Mouse (Mus musculus) ES-E14 (cell line): Measurements from ENCODE around the gene Lrp6. TPM values are rescaled to one million over a fixed set of nuclear protein-coding genes. Genes with fewer than 3 reads are reported as not detected.

Source experiments
- DNase-seq: peaks from one replicate; pipeline ENCODE4 v3.0.0-alpha.2; 2013; ENCODE audit warnings: low read depth, low spot score
- H3K27ac ChIP-seq: 2 replicates; pipeline ENCODE4 v1.5.1; 2012; ENCODE audit warnings: low read depth, mild to moderate bottlenecking, low read length, moderate library complexity, mixed read lengths; ENCODE audit not compliant: poor library complexity, insufficient read depth, severe bottlenecking
- H3K36me3 ChIP-seq: 2 replicates; pipeline ENCODE4 v1.6.1; 2012; ENCODE audit warnings: mild to moderate bottlenecking, low read length, moderate library complexity, mixed read lengths; ENCODE audit not compliant: control insufficient read depth, poor library complexity, insufficient read depth, severe bottlenecking
- H3K4me1 ChIP-seq, 2 experiments: fragments of 150-350 bp in 1 of 2; sonication (generic) in 1 of 2; 2 replicates each; pipeline ENCODE4 v1.6.1; 2012; ENCODE audit warnings: low read length in 2 of 2, mild to moderate bottlenecking in 1 of 2, mixed read lengths in 1 of 2; ENCODE audit not compliant: control insufficient read depth in 2 of 2, insufficient read depth in 2 of 2, poor library complexity in 1 of 2
- H3K4me3 ChIP-seq, 2 experiments: fragments of 150-350 bp in 1 of 2; sonication (generic) in 1 of 2; 2 replicates each; pipeline ENCODE4 v1.5.1; 2012; ENCODE audit warnings: low read length in 2 of 2, low read depth in 1 of 2, mild to moderate bottlenecking in 1 of 2, mixed read lengths in 1 of 2; ENCODE audit not compliant: insufficient read depth in 1 of 2, poor library complexity in 1 of 2, severe bottlenecking in 1 of 2
- H3K9ac ChIP-seq: 2 replicates; pipeline ENCODE4 v1.6.1; 2012; ENCODE audit warnings: low read depth, mild to moderate bottlenecking, low read length, mixed read lengths; ENCODE audit not compliant: poor library complexity, insufficient read depth, severe bottlenecking
- H3K9me3 ChIP-seq: fragments of 150-350 bp; sonication (generic); 2 replicates; pipeline ENCODE4 v1.6.1; 2012; ENCODE audit warnings: low read depth, mild to moderate bottlenecking, low read length; ENCODE audit not compliant: control insufficient read depth, insufficient read depth
- CHD2 ChIP-seq: IDR thresholded peaks from 2 replicates; pipeline ENCODE4 v1.6.1; 2014; ENCODE audit warnings: mild to moderate bottlenecking, low read depth, low read length, inconsistent platforms
- HCFC1 ChIP-seq: IDR thresholded peaks from 2 replicates; pipeline ENCODE4 v1.6.1; 2012; ENCODE audit warnings: low read length, inconsistent platforms, borderline replicate concordance; ENCODE audit not compliant: insufficient read depth
- MAFK ChIP-seq: IDR thresholded peaks from 2 replicates; pipeline ENCODE4 v1.6.1; 2014; ENCODE audit warnings: mild to moderate bottlenecking, low read depth, low read length, inconsistent platforms; ENCODE audit not compliant: insufficient read depth
- ZC3H11A ChIP-seq: IDR thresholded peaks from 2 replicates; pipeline ENCODE4 v1.6.1; 2012; ENCODE audit warnings: low read depth, mild to moderate bottlenecking, inconsistent platforms, low read length, borderline replicate concordance
- ZNF384 ChIP-seq: IDR thresholded peaks from 2 replicates; pipeline ENCODE4 v1.6.1; 2012; ENCODE audit warnings: low read depth, low read length, inconsistent platforms
- in situ Hi-C, 2 experiments: fragments of 600-800 bp; cut with MboI; formaldehyde crosslinking; loops; one replicate each; pipeline ENCODE4 v1.15.1; 2025; ENCODE audit warnings: low sequenced_read_pairs in 2 of 2, inconsistent platforms in 1 of 2; ENCODE audit not compliant: unreplicated experiment in 2 of 2
- total RNA-seq: library from RNA; depleted of rRNA; stranded (reverse); fragments of 300-350 nt; gene quantifications from 2 replicates; pipeline ENCODE4 v1.2.3, GENCODE M21; 2012

The Lrp6 gene
- total RNA-seq, 1 experiment, result 46.8 TPM

DNA sequence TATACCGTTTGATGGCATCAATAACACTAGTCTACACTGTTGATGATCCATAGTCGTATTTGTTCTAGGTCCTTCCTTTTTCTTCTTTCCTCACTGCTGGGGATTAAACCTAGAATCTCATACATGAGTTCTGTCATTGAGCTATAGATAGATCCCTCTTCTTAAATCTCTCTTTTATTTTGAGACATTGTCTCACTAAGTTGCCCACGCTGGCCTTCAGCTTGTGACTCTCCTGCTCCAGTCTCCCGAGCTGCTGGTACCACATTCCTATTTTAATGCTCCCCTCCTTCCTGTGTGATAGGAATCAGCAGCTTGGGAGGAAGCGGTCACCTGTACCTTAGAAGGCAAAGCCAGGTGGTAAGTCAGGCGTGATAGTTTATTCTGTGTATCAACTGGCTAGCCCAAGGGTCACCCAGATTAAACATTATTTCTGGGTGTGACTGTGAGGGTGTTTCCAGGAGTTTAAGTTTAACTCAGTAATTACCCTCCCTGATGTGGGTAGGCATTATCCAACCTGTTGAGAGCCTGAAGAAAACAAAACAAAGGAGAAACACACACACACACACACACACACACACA is 31.0 kb upstream of the Lrp6 start:
- Histone ChIP-seq H3K4me1 (peaks cover 0 to 6% of the 10 kb centered on the region in 2 experiments; a peak in 1 of 4 replicates), H3K9ac (no peak overlapping the region), H3K36me3 (no peaks in the 10 kb centered on the region), H3K4me3 (no peak overlapping the region), H3K9me3 (no peaks in the 10 kb centered on the region), H3K27ac (no peak overlapping the region)
- in situ Hi-C loops, result no loop called here
- DNase-seq, result no peak
- TF ChIP-seq ZC3H11A, result no peak
- no peak for TF ChIP-seq CHD2
- no peak for TF ChIP-seq HCFC1
- TF ChIP-seq ZNF384, result no peak
- no peak for TF ChIP-seq MAFK

- no peak for DNase-seq
- in situ Hi-C loops, result no loop called here
- no peaks in the 10 kb centered on the region for H3K9me3 ChIP-seq
- peaks cover 0 to 6% of the 10 kb centered on the region in 2 experiments; a peak in 1 of 4 replicates for H3K4me1 ChIP-seq
- no peak for TF ChIP-seq ZC3H11A
- no peak for TF ChIP-seq MAFK
- TF ChIP-seq HCFC1, result no peak
- TF ChIP-seq ZNF384, result no peak
- TF ChIP-seq CHD2, result no peak
- H3K36me3 ChIP-seq, result no peaks in the 10 kb centered on the region
- H3K27ac ChIP-seq, result no peak overlapping the region
- H3K9ac ChIP-seq, result no peak overlapping the region
- H3K4me3 ChIP-seq, result peak overlapping the region in 1 of 2 experiments; percentile 44; a peak in 1 of 4 replicates
Observed at GRCm38 (mm10) chr6:134594569-134595442, 28.0 kb upstream of the Lrp6 start.

DNA sequence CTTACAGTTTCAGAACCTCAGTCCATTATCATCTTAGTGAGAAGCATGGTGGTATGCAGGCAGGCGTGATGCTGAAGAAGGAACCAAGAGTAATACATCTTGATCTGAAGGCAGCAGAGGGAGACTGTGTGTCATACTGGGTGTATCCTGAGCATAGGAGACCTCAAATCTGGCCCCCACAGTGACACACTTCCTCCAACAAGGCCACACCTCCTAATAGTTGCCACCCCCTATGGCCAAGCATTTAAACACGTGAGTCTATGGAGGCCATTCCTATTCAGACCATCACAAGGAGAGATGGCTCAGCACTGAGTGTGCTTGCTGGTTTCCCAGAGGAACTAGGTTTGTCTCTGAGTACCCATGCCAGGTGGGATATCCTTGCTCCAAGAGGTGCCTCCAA is 24.8 kb upstream of the Lrp6 start:
- Histone ChIP-seq H3K9ac (no peak overlapping the region), H3K4me1 (peaks cover 0 to 6% of the 10 kb centered on the region in 2 experiments; a peak in 1 of 4 replicates), H3K4me3 (no peak overlapping the region), H3K9me3 (no peaks in the 10 kb centered on the region), H3K27ac (no peak overlapping the region), H3K36me3 (no peaks in the 10 kb centered on the region)
- no peak for DNase-seq
- no peak for TF ChIP-seq CHD2
- no peak for TF ChIP-seq MAFK
- no peak for TF ChIP-seq ZNF384
- TF ChIP-seq ZC3H11A, result no peak
- in situ Hi-C loops, result no loop called here

- Histone ChIP-seq H3K36me3 (no peaks in the 10 kb centered on the region), H3K27ac (no peak overlapping the region), H3K4me3 (no peak overlapping the region), H3K9ac (no peak overlapping the region), H3K9me3 (no peaks in the 10 kb centered on the region), H3K4me1 (no peaks in the 10 kb centered on the region)
- TF ChIP-seq MAFK (no peak), CHD2 (no peak), ZNF384 (no peak), ZC3H11A (no peak), HCFC1 (no peak)
- in situ Hi-C loops, result no loop called here
- no peak for DNase-seq
Observed at GRCm38 (mm10) chr6:134586241-134586640, 19.5 kb upstream of the Lrp6 start.
